Mouse (Mus musculus) cerebellum, adult 8-10 months (tissue): ENCODE data around the gene Metrnl.

Source experiments
- DNase-seq: peaks from one replicate; pipeline ENCODE4 v3.0.0; 2022

Gene Metrnl

DNA sequence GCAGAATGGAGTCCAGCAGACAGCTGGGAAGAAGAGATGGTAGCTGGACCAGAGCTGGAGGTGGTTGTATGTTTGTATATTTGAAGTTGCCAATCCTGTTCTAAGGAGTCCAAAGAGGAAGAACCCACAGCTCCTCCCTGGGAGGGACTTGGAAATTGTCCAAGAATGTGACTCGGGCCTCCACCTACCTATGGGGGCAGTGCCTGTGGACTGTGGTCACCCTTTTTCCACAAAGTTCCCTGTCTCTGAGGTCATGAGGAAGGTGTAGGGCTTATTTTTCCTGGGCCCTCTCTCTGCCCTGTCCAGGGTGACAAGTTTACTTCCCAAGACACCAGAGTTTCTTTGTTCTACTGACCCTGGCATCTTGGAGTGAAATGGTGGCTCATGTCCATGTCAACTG is 39.6 kb downstream of the Metrnl start:
- no peak for DNase-seq

DNA sequence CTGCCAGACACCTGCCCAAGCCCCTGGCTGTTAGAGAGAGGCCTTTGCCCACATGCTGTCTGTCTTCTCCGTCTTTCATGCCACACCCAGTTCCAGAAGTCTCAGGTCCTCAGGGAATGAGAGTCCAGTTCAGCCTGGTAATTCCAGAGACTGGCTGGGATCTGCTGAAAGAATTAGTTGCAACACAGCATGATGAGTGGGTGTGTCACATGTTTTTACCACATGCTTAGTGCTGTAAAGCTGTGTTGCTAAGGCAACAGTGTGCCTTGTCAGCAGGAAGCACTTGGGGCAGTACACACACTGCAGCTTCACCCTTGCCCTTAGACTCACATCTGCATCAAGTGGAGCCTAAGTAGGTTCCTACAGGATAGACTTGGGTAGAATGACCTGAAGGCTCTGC is 40.1 kb downstream of the Metrnl start:
- no peak for DNase-seq

DNA sequence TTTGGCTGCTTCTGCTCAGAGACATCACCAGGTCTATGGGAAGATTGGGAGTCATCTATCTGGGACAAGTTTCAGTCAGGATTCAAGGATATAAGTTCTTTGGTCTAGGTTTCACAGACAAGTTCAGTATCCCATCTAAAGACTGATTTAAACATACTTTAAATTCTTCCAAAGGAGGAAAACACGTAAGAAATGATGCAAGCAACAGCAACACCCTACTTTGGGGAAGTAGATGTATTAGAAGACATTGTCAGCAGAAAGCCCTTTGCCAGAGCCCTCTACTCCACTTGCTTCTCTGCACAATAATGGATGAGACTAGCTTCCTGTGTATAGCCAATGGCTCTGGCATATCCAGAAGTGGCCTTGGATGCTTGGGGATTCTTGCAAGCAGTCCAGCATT is 41.8 kb downstream of the Metrnl start:
- no peak for DNase-seq

DNA sequence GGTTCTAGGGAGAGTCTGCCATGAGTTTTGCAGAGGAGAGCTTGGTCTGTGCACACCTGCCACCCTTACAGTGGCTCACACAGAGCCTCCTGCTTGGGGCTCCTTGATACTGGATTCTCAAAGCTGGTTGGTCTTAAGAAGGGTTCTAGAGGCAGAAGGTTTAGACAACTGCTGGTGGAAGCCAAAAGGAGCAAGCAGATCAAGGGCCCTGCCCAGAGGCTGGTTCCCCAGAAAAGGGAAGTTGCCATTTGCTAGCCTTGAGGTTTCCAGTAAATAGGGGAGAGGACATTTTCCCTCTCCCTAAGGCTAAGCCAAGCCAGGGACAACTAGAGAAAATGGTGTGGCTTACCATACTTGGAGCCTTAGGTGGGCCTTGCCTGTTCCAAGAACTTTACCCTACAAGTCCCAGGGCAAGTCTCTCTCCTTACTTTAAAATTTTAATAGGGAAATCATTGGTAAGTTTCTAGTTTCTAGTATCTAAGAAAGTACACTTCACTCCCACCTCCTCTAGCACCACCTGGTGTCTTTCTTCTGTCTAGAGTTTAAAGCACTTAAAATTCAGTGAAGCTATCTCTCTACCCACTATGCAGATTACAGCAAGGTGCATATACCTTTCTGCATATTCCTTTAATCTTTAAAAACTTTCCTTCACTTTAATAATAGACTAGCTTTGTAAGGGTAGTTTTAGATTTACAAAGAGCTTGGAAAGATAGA is 42.7 kb downstream of the Metrnl start:
- no peak for DNase-seq

DNA sequence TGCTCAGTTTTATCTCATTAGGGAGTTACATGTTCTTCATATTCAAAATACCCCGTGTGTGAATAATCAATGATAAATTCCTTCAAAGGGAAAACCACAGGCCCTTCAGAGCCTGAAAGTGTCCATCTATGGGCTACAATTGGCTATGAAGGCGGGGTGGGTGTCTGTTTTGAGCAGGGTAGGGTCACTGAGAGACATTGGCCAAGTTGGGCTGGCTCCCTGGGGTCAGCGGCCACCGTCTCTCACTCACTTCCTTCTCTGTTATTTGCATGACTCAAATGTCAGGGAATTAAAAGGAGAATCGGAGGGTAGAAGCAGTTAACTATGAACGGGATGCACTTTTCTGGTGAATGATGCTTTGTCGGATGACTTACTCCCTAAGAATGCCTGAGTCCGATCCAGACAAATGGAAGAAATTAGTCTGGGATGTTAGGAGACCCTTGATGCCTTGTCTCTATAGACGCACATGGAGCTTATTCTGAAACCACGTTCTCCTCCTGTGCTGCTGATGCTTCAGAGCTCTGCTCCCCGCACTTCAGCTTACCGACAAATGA is 45.7 kb downstream of the Metrnl start:
- DNase-seq = no peak

DNA sequence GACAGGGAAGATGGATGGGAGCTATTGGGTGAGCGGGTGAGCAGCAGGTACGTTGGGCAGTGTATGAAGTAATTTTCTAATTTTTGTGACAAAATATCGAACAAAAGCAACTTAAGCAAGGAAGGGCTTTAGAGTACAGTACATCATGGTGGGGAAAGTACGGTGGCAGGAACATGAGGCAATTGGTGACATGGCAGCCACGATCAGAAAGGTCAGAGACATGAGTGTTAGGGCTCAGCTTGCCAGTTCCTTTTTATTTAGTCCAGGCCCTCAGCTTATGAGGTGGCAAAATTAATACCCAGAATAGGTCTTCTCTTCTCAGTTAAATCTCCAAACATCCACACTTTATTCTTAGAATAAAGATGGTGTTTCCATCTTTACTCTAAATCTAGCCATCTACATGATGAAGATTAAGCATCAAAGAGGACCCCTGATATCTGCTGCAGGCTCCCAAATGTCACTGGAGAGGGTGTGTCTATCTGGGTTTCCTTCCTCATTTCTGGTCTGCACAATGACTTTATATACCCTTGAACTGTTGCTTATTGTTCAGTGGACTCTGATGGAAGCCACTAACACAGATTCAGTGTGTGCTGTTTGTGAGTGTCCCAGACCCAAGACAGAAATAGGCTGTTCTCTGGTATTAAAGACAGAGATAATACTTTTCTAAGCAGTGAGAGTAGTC is 46.8 kb downstream of the Metrnl start:
- no peak for DNase-seq
